Mouse (Mus musculus): ENCODE measurements around the gene Tnfrsf1b.

The Tnfrsf1b gene

GRCm38 (mm10) chr4:145246173-145247011, at the start of gene Tnfrsf1b:
TSS of gene Tnfrsf1b (minus strand) at chr4:145246870.
- DNase-seq, result no peak

- no peak for DNase-seq
Measured at GRCm38 (mm10) chr4:145295589-145296300, 49.1 kb upstream of the Tnfrsf1b start.

DNA sequence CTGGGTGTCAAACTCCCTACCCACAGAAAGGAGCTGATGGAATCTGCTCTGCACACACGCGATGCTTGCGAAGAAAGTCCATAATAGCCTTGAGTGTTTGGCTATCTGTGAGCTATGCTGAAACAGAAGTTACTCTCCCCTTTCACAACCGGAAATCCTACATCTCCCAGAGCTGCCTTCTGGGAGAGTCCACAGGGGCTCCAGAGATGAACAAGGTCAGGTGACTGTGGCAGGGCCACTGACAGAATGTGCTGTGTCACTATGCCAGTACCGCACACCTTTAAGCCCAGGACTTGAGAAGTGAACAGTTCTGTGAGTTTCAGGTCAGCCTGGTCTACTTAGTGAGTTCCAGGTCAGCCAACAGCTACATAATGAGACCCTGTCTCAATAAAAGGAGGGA, 47.9 kb upstream of the Tnfrsf1b start:
- no peak for DNase-seq

DNA sequence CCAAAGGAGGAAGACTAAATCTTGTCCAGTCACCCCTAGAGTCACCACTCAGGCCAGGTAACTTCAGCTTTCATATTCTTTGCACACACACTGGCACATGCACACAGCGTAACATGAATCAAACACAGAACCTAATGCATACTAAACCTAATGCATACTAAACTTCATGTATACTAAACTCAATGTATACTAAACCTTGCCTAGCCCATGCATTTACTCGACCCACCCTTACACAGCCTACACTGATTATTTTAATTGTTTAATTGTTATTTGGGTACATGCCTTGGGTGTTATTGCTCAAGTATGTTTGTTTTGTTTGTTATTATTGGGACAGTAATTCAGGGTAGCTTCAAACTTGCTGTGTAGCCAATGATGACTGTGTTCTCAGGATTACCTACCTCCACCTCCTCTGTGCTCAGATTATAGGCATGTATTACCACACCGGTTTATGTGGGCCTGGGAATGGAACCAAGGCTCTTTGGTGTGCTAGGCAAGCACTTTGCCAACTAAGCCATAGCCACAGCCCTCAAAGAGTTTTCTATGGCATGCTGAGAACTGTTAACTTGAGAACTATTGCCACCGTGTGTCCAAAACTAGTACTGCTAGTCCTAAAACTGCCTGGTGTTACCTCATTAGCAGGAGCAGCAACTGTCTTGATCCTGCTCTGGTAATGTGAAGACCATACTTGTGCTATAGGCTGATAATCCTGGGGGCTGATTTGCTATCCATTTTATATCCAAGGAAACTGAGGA, 39.9 kb upstream of the Tnfrsf1b start:
- DNase-seq, result peak; percentile 8

- DNase-seq, result no peak
Measured at GRCm38 (mm10) chr4:145284675-145285074, 38.0 kb upstream of the Tnfrsf1b start.

DNA sequence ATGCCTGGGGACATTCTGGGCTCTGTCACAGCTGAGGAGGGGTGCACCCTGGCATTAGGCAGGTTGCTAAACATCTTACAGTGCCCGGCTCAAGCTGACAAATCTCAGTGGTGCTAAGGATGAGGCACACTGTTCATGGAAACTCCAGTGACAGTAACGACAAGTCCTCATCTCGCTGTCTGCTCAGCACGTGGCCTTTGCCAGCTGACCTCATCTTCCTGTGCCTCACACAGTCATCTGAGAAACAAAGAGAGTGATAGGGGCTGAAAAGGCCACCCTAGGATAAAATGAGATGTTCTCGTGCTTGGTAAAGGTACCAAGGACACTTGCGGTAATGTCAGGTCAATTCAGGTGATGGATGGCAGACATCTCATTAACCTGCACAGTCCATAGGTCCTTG, 36.8 kb upstream of the Tnfrsf1b start:
- no peak for DNase-seq

DNA sequence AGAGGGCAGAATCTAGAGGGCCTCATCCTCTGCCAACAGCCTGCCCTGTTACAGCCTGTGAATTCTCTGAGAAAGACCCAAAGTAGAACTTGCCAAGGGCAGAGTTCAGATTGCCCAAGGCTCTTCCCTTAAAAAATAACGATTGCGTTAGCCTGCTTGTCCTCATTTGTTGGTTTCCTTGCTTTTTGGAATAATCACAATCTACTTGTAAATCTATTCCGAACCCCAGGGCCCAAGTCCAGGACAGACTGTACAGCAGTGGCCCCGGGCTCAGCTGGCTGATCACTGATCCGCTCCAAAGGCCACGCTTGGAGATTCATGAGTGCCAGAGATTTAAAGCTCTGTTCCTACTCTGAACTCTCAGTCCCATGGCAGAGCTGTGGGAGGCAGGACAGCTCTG, 34.3 kb upstream of the Tnfrsf1b start:
- no peak for DNase-seq

DNA sequence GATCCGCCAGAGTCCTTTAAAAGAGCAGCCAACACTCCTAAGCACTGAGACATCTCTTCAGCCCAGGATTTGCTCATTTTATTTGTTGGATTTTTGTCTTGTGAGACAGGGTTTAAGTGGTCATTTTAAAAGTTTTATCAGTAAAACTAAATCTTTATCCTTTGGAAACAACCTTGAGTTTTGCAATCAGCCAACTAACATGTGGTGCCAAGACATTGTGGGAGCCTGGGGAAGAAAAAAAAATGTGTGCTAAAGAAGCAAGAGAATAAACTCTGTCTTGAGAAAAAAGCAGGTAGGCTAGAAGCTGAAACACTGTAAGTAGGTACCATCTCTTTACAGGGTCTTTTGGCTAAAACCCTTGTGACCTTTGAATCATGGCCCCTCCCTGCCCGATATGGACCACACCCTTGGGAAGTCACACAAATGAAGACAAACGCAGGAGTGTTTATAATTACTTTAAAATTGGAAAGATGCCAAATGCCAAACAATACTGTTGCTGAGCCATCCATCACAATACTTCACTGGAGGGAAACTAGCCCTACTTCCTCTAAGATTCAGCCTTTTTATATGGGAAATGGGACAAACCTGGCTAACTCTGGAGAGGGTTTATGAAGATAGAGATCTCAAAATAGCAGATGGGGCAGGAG, 32.2 kb upstream of the Tnfrsf1b start:
- no peak for DNase-seq

- DNase-seq, result no peak
Measured at GRCm38 (mm10) chr4:145278231-145278630, 31.6 kb upstream of the Tnfrsf1b start.

DNA sequence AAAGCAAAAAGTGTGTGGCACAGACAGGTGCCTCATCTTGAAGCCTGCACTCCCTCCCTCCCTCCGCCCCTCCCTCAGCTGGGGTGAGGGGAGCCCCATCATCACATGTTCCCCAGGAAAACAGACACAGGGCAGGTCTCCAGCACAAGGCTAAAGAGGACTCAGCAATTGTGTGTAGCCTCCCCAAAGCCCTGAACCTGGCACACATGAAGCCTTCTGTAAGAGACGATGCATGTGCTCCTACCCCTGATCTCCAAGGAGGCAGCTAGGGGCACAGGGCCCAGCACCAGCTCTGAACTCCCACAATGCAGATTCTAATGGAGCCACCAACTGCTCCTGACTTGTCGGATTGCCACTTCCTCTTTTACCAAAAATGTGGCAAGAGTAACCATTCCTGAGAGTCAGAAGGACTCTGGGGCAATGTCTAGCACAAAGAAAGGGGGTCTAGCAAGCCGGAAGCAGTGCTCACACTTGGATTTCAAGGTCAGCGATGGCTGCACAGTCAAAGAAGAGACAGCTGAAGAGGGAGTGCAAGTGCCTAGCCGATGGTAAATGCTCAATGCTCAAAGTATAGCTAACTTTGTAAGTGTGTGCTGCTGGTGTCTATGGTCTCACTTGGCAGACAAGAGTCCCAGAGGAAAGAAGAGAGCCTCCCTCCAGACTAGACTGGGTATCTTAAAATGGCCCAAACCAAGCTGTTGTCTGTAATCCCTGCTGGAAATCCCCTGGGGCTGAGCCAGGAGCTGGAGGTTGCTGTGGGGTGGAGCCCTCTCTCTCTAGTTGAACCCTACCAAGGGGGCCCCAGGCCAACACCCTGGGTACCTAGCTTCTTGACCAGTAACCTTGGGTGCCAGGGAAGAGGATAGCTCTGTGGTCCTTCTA, 29.9 kb upstream of the Tnfrsf1b start:
- DNase-seq, result no peak

- no peak for DNase-seq
Measured at GRCm38 (mm10) chr4:145274887-145275286, 28.2 kb upstream of the Tnfrsf1b start.

- DNase-seq, result no peak
Measured at GRCm38 (mm10) chr4:145273923-145274322, 27.3 kb upstream of the Tnfrsf1b start.

GRCm38 (mm10) chr4:145272763-145273162, 26.1 kb upstream of the Tnfrsf1b start:
- DNase-seq, result no peak

GRCm38 (mm10) chr4:145271634-145272033, 25.0 kb upstream of the Tnfrsf1b start:
- DNase-seq, result no peak

GRCm38 (mm10) chr4:145270136-145270535, 23.5 kb upstream of the Tnfrsf1b start:
- no peak for DNase-seq

GRCm38 (mm10) chr4:145267631-145268110, 21.0 kb upstream of the Tnfrsf1b start:
- DNase-seq, result no peak

DNA sequence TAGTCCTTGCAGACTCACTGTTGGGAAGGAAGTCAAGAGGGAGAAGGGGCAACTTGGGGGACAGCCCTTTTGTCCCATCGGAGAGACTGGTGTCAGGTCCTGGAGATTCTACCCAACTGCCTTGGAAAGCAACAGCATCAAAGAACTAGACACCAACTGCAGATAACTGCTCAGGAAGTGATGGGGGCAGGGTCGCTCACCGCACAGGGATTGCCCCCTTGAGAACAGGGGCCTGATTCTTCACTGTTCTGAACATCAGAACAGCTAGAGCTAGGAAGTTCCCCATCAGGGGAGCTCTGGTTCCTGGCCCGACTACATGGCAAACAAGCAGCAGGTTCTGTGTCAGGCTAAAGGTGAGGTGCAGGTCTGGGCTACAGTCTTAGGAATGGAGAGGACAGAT, 19.8 kb upstream of the Tnfrsf1b start:
- no peak for DNase-seq

DNA sequence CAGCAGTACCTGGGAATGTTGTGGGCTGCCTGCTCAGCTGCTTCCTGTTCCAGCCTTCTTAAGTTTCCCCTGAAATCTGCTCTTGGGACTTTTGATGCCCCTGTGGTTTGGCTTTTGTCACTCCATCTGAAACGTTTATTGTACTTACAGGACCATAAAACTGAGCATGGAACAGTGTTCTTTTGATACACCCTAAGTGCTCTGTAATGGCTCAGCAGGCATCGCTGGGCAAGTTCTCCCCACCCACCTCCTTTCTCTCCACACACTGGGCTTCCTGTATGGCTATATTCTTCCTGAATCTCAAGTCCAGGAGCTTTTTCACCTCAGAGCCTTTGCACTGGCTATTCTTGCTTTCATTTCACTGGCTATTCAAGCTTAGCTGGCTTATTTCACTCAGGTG, 18.1 kb upstream of the Tnfrsf1b start:
- no peak for DNase-seq

GRCm38 (mm10) chr4:145263583-145263982, 16.9 kb upstream of the Tnfrsf1b start:
- DNase-seq, result no peak

DNA sequence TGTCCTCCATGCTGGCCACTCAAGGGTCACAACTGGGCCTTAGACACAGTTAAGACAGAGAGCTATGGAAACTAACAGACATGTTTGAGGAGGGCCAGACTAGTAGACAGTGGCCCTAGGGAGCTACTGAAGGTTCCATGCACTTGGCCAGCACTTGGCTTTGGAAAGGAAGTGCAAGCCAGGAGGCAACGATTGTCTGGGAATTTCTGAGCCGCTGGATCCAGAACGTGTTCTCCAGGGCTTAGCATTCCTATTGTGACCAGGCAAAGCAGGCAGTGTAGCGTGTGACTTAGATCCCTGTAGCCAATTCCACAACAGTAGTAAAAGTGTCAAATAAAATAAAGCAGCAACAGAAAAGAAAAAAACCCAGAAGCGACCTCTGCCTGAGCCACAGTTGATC, 14.1 kb upstream of the Tnfrsf1b start:
- DNase-seq, result no peak

- DNase-seq, result no peak
Measured at GRCm38 (mm10) chr4:145257751-145258434, 11.2 kb upstream of the Tnfrsf1b start.

Measured in cerebellum, adult 11 months (tissue).